Mouse (Mus musculus) cerebellum, adult 9-10 months (tissue): ENCODE data around the gene Wfdc6a.
"Not testable (repeated sequence)": the region's sequence is repeated elsewhere in the genome, so short reads cannot be mapped to it uniquely, and the experiment has no call there.

ENCODE experiments used
- DNase-seq: peaks from one replicate; pipeline ENCODE4 v3.0.0; 2022

Wfdc6a gene

DNA sequence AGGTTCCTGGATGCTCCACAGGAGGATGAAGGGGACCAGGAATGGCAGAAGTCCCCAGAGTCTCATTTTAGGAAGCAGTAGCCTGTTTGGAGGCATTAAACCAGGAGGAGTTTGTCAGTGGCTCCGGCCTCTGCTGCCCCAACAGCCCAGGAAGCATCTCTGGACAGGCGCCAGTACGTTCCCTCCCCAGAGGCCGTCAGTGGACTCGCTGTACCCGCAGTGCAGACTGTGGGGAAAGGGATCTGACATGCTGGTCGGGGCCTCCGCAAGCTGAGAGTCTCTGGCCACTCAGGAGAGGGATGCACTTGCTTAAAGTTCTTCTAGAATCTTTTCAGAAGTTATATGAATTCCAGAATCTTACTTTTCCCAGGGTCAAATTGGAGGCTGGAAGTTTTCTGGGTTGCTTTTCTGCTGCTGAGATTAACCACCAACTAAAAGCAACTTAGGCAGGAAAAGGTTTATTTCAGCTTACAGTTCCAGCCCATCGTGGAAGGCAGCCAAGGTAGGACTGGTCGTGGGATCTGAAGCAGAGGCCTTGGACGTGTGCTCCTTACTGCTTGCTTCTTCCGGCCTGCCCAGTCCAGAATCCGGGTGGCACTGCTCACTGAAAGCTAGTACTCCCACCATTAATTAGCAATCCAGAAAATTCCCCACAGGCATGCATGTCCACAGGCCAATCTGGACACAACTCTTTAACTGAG is at the start of gene Wfdc6a:
Gene Wfdc6a, minus strand, starts transcription at position 423 of the 701 bp plus-strand sequence.
- DNase-seq: not testable (repeated sequence)

GRCm38 (mm10) chr2:164621775-164622174 is 36.5 kb upstream of the Wfdc6a start:
- no peak for DNase-seq

- no peak for DNase-seq
These were observed 33.8 kb upstream of the Wfdc6a start for GRCm38 (mm10) chr2:164619050-164619449.

GRCm38 (mm10) chr2:164615386-164615785 is 30.1 kb upstream of the Wfdc6a start:
- DNase-seq: no peak

DNA sequence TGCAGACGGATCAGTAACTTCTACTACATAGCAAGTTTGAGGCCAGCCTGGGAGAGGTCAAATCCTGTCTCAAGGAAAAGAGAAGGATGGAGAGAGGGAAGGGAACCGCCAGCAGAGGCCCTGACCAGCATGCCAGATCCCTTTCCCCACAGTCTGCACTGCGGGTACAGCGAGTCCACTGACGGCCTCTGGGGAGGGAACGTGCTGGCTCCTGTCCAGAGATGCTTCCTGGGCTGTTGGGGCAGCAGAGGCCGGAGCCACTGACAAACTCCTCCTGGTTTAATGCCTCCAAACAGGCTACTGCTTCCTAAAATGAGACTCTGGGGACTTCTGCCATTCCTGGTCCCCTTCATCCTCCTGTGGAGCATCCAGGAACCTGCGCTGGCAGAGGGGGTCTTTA is 28.2 kb upstream of the Wfdc6a start, which contains the start of the genes Wfdc6b and Wfdc8:
Gene Wfdc6b, plus strand, starts transcription at position 52 of the 400 bp plus-strand sequence.
Gene Wfdc8, minus strand, starts transcription at position 156 of the 400 bp plus-strand sequence.
- not testable (repeated sequence) for DNase-seq

DNA sequence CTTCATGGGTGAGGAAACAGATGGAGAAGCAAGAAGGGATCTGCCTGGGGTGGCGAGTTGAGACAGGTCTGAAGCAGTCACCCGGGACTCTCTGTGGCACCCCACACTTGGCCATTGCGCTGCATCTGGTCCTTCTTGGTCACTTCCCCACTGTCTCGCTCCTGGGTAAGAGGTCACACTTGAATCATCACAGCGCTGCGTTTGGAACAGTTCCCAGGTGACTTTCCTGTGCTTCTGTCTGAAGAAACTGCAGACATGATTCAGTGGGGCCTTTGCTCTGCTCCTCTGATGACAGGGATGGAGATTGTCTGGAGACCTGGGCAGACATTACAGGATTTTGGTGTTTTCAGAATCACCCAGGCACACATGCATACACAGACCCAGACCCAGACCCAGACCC is 23.5 kb upstream of the Wfdc6a start:
- no peak for DNase-seq

DNA sequence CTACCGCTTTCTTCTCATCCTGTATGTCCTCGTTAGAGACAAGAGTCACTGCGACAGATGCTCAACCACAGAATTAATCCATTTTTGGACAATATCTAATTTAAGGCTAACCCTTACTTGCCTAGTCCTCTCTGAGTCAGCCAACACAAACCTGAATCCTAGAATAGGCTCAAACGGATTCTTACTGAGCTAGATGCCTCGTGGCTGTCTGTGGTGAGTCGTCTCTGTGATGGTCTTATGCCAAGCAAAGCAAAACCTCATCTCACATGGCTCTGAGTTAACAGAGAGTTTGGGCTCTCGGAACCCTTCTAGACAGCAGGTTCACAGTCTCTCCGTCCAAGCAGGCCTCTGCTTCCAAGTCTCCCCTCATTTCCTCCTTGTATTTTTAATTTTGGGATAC is 19.2 kb upstream of the Wfdc6a start:
- no peak for DNase-seq

DNA sequence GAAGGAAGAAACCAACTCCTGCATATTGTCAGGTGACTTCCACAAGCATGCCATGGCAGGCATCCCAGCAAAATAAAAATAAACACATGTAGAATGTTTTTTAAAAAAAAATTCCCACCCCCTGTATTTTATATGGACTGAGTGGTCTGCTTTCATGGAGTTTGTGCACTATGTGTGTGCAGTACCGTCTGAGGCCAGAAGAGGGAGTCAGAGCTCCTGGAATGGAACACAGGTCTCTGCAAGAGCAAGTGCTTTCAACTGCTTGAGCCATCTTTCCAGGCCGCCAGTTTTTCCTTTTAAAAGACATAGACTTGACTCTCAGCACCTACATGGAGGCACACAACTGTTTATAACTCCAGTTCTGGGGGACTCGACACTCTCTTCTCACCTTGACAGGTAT is 18.2 kb upstream of the Wfdc6a start:
- DNase-seq: no peak

DNA sequence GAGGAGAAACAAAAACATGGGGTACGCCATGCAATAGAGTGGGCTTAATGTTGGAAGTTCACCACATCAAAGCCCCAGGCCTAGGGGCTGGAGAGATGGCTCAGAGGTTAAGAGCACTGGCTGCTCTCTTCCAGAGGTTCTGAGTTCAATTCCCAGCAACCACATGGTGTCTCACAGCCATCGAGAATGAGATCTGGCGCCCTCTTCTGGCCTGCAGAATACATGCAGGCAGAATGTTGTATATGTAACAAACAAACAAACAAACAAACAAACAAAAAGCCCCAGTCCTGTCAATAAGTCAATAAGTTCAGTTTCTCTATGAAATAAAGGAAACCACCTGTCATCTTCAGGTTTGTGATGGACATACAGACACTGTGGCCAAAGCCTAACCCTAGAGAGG is 14.9 kb upstream of the Wfdc6a start:
- DNase-seq: no peak

DNA sequence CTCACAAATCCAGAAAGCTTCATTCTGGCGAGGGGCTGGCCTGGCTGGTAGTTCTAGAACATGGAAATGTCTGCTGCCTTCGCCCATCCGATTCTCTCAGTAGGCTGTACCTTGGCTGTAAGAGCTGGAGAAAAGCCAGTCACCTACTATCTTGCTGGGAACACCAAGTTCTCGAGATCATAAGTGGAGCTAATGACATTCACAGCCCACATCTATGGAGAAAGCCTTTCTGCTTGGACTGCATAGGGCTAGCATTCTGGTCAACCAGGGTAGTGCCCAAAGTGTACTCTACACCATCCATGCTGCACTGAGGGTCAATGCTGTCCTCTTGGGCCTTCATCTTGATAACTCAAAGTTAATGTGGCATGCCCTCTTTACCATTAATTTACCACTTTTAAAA is 8.2 kb upstream of the Wfdc6a start, which contains the start of gene Eppin:
Gene Eppin, minus strand, starts transcription at position 101 of the 400 bp plus-strand sequence.
- no peak for DNase-seq

- peak; percentile 1 for DNase-seq
These were observed 6.8 kb upstream of the Wfdc6a start for GRCm38 (mm10) chr2:164592014-164592413.

GRCm38 (mm10) chr2:164573359-164573758 is 11.9 kb downstream of the Wfdc6a start, which contains the start of gene Spint3:
Gene Spint3, minus strand, starts transcription at chr2:164573459.
- not testable (repeated sequence) for DNase-seq

DNA sequence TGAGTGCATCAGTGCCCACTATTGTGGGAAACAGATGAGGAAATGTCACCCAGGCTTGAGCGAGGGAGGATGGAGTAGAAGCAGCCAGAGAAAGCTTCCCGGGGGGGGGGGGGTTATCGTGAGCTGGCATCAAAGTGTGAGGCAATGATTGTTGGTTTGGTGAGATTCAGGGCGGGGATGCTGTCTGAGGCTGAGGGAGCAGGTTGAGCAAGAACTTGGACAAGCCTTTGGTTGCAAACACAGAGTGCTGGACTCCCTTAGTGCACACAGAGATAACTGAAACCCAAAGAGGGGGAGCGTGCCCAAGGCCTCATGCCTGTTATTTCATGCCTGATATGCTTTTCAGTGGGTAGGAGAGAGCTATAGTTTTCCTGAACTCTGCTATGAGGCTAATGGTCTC is 17.8 kb downstream of the Wfdc6a start:
- DNase-seq: no peak

DNA sequence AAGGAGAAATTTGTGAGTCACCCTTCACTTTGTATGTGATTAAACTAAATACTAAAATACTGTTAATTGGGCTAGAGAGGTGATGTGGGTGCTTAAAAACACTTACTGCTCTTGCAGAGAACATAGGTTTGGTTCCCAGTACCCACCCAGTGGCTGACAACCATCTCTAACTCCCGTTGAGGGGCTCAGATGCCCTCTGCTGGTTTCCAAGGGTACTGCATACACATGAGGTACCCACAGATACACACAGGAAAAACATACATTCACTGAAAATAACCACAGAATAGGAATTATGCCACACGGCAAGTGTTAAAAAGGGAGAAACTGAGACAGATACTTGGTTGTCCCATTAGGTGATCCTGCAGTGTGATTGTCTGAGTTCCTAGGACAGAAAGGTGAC is 18.2 kb downstream of the Wfdc6a start:
- no peak for DNase-seq

GRCm38 (mm10) chr2:164564346-164564745 is 20.9 kb downstream of the Wfdc6a start:
- no peak for DNase-seq

DNA sequence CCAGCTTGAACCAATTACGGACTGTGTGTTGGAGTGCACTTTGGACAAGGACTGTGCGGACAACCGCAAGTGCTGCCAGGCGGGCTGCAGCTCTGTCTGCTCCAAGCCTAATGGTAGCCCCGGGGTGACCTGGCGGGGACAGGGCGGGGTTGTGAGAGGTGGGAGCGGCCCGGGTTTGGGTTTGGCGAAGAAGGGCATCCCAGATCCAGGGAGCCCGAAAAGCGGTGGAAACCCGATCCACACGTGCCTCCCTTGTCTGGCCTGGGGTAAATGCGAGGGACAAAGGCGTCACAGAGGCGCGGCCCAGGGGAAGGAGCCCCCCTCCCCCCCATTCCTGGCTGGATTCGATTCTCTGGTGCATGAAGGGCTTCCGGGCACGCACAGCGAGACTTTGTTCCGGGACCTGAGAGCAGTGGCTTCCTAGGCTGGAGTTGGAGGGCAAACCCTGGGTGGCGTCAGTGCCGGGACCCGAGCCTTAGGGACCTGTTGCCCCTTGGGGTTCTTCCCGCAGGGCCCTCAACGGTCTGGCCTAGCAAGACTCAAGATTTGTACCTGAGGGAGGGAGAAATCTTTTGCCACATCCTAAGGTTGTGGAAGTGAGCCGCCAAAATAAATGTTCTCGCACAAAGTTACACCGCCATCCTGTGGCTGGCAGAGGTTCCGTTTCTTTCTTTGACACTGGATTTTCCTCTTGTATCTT is 21.8 kb downstream of the Wfdc6a start:
- DNase-seq: no peak

DNA sequence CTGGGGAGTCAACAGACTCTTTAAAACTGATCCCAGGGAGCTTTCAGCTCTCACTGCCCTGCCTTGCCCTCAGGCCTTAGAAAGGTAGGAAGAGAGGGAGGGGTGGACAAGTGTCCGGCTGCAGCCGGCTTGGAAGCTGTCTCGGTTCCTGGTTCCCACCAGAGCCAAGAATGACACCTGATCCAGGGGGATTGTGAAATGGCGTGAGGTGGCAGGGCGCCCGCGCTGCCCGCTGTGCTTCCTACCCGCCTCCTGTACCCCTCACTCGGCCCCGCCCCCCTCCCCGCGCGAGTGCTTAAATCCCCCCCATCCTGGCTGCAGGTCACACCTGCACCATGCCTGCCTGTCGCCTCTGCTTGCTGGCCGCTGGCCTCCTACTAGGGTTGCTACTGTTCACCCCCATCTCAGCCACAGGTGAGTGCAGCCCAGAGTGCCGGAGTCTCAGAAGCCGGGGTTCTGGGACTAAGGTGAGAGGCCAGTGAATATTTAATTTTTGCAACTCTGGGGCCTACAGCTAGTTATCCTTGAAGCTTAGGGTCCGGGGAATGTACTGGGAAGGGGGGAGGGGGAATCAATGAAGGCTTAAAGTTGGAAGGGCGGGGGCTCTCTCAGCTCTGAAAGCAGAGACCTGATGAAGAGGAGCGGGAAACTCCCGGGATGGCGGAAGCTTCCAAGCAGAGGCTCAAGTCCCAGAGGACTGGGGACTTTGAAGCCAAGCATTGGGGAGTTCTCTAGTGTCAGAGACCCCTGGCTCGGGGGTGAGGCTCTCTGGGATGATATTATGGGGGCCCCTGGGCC is 22.7 kb downstream of the Wfdc6a start, which contains the start of gene Wfdc2:
Gene Wfdc2, plus strand, starts transcription at position 23 of the 798 bp plus-strand sequence.
- no peak for DNase-seq

- no peak for DNase-seq
These were observed 25.1 kb downstream of the Wfdc6a start for GRCm38 (mm10) chr2:164560106-164560505.

GRCm38 (mm10) chr2:164558991-164559645 is 26.1 kb downstream of the Wfdc6a start:
- DNase-seq: no peak

GRCm38 (mm10) chr2:164558426-164558825 is 26.8 kb downstream of the Wfdc6a start:
- no peak for DNase-seq

DNA sequence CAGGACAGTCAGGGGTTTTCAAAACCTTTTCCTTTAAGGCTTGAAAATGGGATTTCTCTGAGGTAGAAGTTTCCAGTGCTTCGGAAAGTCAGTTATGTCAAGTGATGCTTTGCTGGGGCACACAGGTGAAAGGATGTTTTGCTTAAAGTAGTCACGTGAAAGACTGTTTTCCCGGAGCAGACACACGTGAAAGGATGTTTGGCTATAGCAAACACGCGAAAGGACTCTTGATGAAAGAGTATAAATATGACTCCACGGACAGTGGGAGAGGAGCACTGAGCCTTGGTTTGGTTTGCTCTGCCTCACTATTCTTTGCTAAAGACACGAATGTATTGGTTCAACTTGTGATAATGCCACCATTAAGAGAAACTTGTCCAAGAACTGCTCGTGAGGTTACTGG is 33.7 kb downstream of the Wfdc6a start:
- DNase-seq: no peak

- no peak for DNase-seq
These were observed 34.4 kb downstream of the Wfdc6a start for GRCm38 (mm10) chr2:164550895-164551269.
